Mouse (Mus musculus): ENCODE results near the gene Gpbp1l1.

- no peak for TF ChIP-seq CTCF (IDR thresholded peaks at IDR 0.05; ENCODE audit: low read depth, low read length)
- no peak for TF ChIP-seq GATA2 (IDR thresholded peaks at IDR 0.05; ENCODE audit: borderline replicate concordance, low read depth, low read length)
- TF ChIP-seq GATA1 (IDR thresholded peaks at IDR 0.05; ENCODE audit: borderline replicate concordance, low read length): no peak
Observed at GRCm38 (mm10) chr4:116635197-116635596, 77.7 kb downstream of the Gpbp1l1 start.
